Mouse (Mus musculus) brain, embryonic 14.5 days (tissue): ENCODE measurements around the gene Mvk. TPM values are rescaled to one million over a fixed set of nuclear protein-coding genes. Genes with fewer than 3 reads are reported as not detected.
A peak's percentile ranks its signal among the peaks of the same experiment; 100 is the strongest.

Source experiments
- DNase-seq: peaks from one replicate; pipeline ENCODE4 v3.0.0-alpha.2; 2011; ENCODE audit warnings: low read depth
- CTCF ChIP-seq: fragments of 200-500 bp; IDR thresholded peaks from 2 replicates; pipeline ENCODE4 v1.5.1; 2012; ENCODE audit warnings: inconsistent platforms, mild to moderate bottlenecking, moderate library complexity, borderline replicate concordance; ENCODE audit not compliant: insufficient read depth, insufficient read length; ENCODE audit errors: extremely low read depth
- POLR2A ChIP-seq: fragments of 200-500 bp; IDR thresholded peaks from 2 replicates; pipeline ENCODE4 v1.6.1; 2012; ENCODE audit warnings: mild to moderate bottlenecking, inconsistent platforms, borderline replicate concordance; ENCODE audit not compliant: poor library complexity, insufficient read depth, insufficient read length, severe bottlenecking; ENCODE audit errors: extremely low read depth
- polyA plus RNA-seq: library from polyadenylated mRNA; depleted of rRNA; stranded (reverse); fragments of >200 nt; gene quantifications from 2 replicates; pipeline ENCODE4 v1.2.3, GENCODE M21; 2012; rRNA removed

The Mvk gene
- polyA plus RNA-seq, 1 experiment = 67.6 TPM

DNA sequence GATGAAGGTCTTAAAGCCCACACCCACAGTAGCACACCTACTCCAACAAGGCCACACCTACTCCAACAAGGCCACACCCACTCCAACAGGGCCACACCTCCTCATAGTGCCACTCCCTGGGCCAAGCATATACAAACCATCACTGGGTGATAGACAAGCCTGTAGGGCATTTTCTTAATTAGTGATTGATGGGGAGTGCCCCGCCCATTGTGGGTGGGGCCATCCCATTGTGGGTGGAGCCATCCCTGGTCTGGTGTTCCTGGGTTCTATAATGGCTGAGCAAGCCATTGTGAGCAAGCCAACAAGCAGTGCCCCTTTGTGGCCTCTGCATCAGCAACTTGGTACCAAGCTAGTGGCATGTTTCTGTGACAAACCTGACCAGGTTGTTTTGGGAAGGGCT, 50.7 kb downstream of the Mvk start:
- TF ChIP-seq POLR2A (no peak), CTCF (no peak)
- no peak for DNase-seq

GRCm38 (mm10) chr5:114501252-114501651, 57.2 kb downstream of the Mvk start:
- TF ChIP-seq CTCF (no peak), POLR2A (no peak)
- peak; percentile 27 for DNase-seq

GRCm38 (mm10) chr5:114504826-114505225, 60.8 kb downstream of the Mvk start:
- no peak for DNase-seq
- no peak for TF ChIP-seq POLR2A
- TF ChIP-seq CTCF = no peak

- no peak for DNase-seq
- TF ChIP-seq CTCF (no peak), POLR2A (no peak)
These were observed 61.4 kb downstream of the Mvk start for GRCm38 (mm10) chr5:114505260-114506085.

- no peak for TF ChIP-seq CTCF
- no peak for TF ChIP-seq POLR2A
- DNase-seq = peak; percentile 35
These were observed 63.3 kb downstream of the Mvk start for GRCm38 (mm10) chr5:114507394-114507793.

- DNase-seq = no peak
- TF ChIP-seq POLR2A (no peak), CTCF (no peak)
These were observed 63.9 kb downstream of the Mvk start for GRCm38 (mm10) chr5:114507964-114508363.

- no peak for DNase-seq
- TF ChIP-seq POLR2A = no peak
- no peak for TF ChIP-seq CTCF
These were observed 65.4 kb downstream of the Mvk start for GRCm38 (mm10) chr5:114509461-114509860.

Other genes with a start within 250 kb of the Mvk start
- gene Foxn4, start 170.5 kb upstream of the Mvk start, polyA plus RNA-seq = 0.68 and 1.1 TPM in 2 replicates
- 0.37 and 0.47 TPM in 2 replicates for gene Myo1h, start 155.1 kb upstream of the Mvk start, polyA plus RNA-seq
- 91.8 and 96.2 TPM in 2 replicates for gene Kctd10, start 63.8 kb upstream of the Mvk start, polyA plus RNA-seq
- 63.1 and 66.4 TPM in 2 replicates for gene Ube3b, start 63.7 kb upstream of the Mvk start, polyA plus RNA-seq
- 26.2 and 28.3 TPM in 2 replicates for gene Mmab, start 209 bp upstream of the Mvk start, polyA plus RNA-seq
- gene Fam222a, start 123.7 kb downstream of the Mvk start, polyA plus RNA-seq = 13.6 and 16.6 TPM in 2 replicates
- gene Trpv4, start 214.2 kb downstream of the Mvk start, polyA plus RNA-seq = 1.5 and 1.7 TPM in 2 replicates
- gene Gltp, start 246.7 kb downstream of the Mvk start, polyA plus RNA-seq = 29.3 and 33.1 TPM in 2 replicates